Mouse (Mus musculus) bone marrow macrophage, adult 2 months (primary cell): ENCODE data around the gene Zfyve21. TPM values are rescaled to one million over a fixed set of nuclear protein-coding genes. Genes with fewer than 3 reads are reported as not detected.
A peak's percentile ranks its signal among the peaks of the same experiment; 100 is the strongest.

ENCODE experiments used
- H3K27ac ChIP-seq: 2 replicates; pipeline ENCODE4 v1.5.1; 2012; ENCODE audit warnings: low read depth, low read length; ENCODE audit not compliant: insufficient read depth
- H3K4me1 ChIP-seq: 2 replicates; pipeline ENCODE4 v1.6.1; 2012; ENCODE audit warnings: low read length; ENCODE audit not compliant: control insufficient read depth, insufficient read depth
- H3K4me3 ChIP-seq: 2 replicates; pipeline ENCODE4 v1.5.1; 2012; ENCODE audit warnings: mild to moderate bottlenecking, low read length, moderate library complexity; ENCODE audit not compliant: insufficient read depth
- CTCF ChIP-seq: IDR thresholded peaks from 2 replicates; pipeline ENCODE4 v1.5.1; 2012; ENCODE audit warnings: low read depth, mild to moderate bottlenecking, low read length, moderate library complexity
- POLR2A ChIP-seq: IDR thresholded peaks from 2 replicates; pipeline ENCODE4 v1.6.1; 2012; ENCODE audit warnings: mild to moderate bottlenecking, low read depth, low read length, borderline replicate concordance
- polyA plus RNA-seq: library from polyadenylated mRNA; stranded (reverse); fragments of >200 nt; gene quantifications from 2 replicates; pipeline ENCODE4 v1.2.4, GENCODE M21; 2012; ENCODE audit not compliant: missing spikeins, insufficient read depth, insufficient read length

The Zfyve21 gene
- polyA plus RNA-seq, result 11.8 and 13.7 TPM in 2 replicates

DNA sequence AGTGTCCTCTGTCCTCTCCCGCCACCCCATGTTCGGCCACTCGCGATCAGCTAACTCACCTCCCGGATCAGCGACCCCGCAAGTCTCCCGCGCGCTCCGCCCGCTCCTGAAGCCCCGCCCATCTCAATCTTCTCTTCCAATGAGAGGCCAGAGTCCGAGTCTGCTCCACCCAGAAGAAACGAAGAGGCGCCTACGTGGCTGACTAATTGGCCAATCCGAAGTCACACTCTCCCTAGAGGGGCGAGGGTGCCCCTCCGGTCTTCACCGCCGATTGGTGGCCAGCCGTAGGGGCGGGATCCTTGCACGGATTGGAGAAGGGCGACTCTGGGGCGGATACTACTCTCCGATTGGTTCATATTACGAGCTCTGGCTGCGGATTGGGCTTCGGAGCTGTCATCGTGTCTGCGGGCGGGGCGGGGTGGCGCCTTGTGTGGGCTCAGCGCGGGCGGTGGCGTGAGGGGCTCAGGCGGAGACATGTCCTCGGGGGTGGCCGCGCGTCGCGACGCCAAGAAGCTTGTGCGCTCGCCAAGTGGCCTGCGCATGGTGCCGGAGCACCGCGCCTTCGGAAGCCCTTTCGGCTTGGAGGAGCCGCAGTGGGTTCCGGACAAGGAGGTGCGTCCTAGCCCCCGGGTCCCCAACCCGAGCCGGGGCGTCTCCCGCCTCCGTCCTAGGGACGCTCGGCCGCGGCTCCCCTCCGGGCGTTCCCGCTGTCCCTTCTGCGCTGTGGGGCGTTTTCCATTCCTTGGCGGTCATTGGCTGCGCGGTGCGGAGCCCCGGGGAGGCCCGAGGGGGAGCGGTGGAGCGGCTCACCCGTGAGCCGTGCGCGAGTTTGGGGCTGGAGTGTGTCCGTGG lies at the start of gene Zfyve21, which contains the start of gene Xrcc3:
Gene Zfyve21 (plus strand): TSS at position 405 of the 852 bp plus-strand sequence.
Gene Xrcc3 (minus strand): TSS at position 108 of the 852 bp plus-strand sequence.
- Histone ChIP-seq H3K27ac (peak within 1 kb of the TSS; percentile 44), H3K4me1 (peaks cover 29% of the 10 kb centered on the region), H3K4me3 (peak within 1 kb of the TSS; percentile 94)
- TF ChIP-seq POLR2A (0 out of 2 replicates have a peak, but pooled peaks have one; percentile 11), CTCF (no peak)

DNA sequence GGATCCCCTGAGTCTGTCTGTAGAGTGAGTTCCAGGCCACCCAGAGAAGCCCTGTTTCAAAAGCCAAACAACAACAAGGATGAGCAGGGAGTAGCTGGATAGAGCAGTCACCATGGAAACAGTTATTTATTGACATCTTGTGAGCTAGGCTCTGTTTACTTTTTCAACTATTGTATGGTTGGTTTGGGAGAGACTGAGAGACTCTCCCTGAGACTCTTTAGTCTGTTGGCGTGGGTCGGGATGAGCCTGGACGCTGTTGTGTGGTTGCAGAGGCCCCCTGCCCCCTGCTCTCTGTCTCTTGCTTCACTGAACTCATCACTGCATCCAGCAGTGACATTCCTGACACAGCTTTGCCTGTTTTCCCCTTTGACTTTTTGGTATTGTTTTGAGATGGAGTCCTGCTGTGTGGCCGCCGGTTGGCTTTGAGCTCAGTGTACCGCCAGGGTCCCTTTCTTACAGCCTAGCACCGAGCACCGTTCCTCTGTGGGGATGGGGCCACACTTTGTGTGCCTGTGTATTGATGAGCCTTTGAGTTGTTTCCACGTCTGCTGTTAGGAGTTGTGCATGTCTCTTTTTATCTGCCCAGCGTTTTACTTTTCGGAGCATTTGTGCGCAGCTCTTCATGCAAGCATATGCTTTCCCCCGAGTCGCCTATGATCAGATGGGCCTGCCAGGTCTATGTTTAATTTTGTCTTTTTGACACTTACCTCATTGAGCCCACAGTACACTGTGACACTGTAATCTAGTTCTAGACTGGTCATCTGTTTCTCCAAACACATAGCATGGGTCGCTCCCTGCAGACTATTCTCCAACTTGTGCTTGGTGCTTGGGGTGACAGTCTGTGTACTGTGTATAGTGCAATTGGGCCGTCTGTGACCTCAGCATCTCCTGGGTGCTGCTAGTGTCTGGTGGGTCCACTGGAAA lies 47.4 kb upstream of the Zfyve21 start:
- H3K4me1 ChIP-seq, result peaks cover 21% of the 10 kb centered on the region
- H3K27ac ChIP-seq, result no peak overlapping the region
- H3K4me3 ChIP-seq, result no peak overlapping the region
- TF ChIP-seq POLR2A (no peak), CTCF (no peak)

GRCm38 (mm10) chr12:111768322-111768928 lies 45.5 kb upstream of the Zfyve21 start:
- Histone ChIP-seq H3K4me3 (no peak overlapping the region), H3K4me1 (peaks cover 10% of the 10 kb centered on the region; the same call in 1 of the 2 replicates), H3K27ac (no peak overlapping the region)
- TF ChIP-seq CTCF (no peak), POLR2A (no peak)

DNA sequence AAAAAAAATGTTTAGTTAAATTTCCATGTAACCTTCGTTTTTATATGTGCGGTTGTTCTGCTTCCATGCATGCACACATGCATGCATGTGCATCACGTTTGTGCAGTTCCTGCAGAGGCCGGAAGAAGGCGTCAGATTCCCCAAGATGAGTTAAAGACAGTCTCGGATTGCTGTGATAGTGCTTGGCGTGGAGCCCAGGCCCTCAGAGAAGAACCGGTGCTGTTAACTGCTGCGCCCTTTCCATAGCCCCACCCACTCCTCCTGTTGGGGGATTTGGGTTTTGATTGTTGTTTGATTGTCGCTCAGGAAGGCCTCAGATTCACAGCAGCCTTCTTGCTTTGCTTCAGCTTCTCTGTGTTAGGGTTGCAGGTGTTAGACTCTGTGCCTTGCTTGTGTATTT lies 44.7 kb upstream of the Zfyve21 start:
- no peak for TF ChIP-seq CTCF
- TF ChIP-seq POLR2A, result no peak
- Histone ChIP-seq H3K4me1 (peaks cover 10% of the 10 kb centered on the region; the same call in 1 of the 2 replicates), H3K27ac (no peak overlapping the region), H3K4me3 (no peak overlapping the region)

- Histone ChIP-seq H3K4me1 (peaks cover 10% of the 10 kb centered on the region; the same call in 1 of the 2 replicates), H3K27ac (no peak overlapping the region)
These were observed 44.0 kb upstream of the Zfyve21 start for GRCm38 (mm10) chr12:111769816-111770577.

GRCm38 (mm10) chr12:111770651-111771050 lies 43.3 kb upstream of the Zfyve21 start:
- Histone ChIP-seq H3K4me3 (no peak overlapping the region), H3K27ac (no peak overlapping the region), H3K4me1 (peaks cover 10% of the 10 kb centered on the region; the same call in 1 of the 2 replicates)
- TF ChIP-seq CTCF, result no peak
- no peak for TF ChIP-seq POLR2A

More at GRCm38 (mm10) chr12:111769816-111770577, 44.0 kb upstream of the Zfyve21 start:
- TF ChIP-seq CTCF (no peak), POLR2A (no peak)
- H3K4me3 ChIP-seq, result no peak overlapping the region

GRCm38 (mm10) chr12:111774156-111774555 lies 39.8 kb upstream of the Zfyve21 start:
- no peaks in the 10 kb centered on the region for H3K4me1 ChIP-seq
- no peak overlapping the region for H3K27ac ChIP-seq
- TF ChIP-seq CTCF (no peak), POLR2A (no peak)
- H3K4me3 ChIP-seq, result no peak overlapping the region

- no peak overlapping the region for H3K27ac ChIP-seq
- no peak for TF ChIP-seq POLR2A
- TF ChIP-seq CTCF, result no peak
- no peaks in the 10 kb centered on the region for H3K4me1 ChIP-seq
- H3K4me3 ChIP-seq, result no peak overlapping the region
These were observed 39.1 kb upstream of the Zfyve21 start for GRCm38 (mm10) chr12:111774845-111775244.
